Mouse (Mus musculus) retina, postnatal 7 days (tissue): ENCODE results near the gene Ttll13.

Source experiments
- DNase-seq: peaks from one replicate; pipeline ENCODE4 v3.0.0-alpha.2; 2012; ENCODE audit warnings: low read depth, low spot score

The Ttll13 gene

DNA sequence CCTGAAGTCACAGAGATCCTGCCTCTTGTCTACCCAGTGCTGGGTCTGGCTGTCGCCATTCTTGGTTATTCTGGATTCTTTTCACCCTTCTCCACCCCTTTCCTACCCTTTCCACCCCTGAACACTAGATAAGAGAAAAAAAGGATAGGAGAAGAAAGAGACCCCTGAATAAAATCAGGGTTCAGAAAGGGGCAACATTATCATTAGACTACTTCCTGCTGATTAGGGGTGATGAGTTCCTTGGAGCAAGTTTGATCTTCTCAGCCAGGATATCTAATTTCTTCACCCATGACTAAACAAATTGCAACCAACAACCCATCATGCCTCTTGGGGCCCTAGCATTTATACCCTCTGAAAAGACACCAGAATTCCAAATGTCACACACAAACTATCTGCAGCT, 21.6 kb downstream of the Ttll13 start:
- no peak for DNase-seq

DNA sequence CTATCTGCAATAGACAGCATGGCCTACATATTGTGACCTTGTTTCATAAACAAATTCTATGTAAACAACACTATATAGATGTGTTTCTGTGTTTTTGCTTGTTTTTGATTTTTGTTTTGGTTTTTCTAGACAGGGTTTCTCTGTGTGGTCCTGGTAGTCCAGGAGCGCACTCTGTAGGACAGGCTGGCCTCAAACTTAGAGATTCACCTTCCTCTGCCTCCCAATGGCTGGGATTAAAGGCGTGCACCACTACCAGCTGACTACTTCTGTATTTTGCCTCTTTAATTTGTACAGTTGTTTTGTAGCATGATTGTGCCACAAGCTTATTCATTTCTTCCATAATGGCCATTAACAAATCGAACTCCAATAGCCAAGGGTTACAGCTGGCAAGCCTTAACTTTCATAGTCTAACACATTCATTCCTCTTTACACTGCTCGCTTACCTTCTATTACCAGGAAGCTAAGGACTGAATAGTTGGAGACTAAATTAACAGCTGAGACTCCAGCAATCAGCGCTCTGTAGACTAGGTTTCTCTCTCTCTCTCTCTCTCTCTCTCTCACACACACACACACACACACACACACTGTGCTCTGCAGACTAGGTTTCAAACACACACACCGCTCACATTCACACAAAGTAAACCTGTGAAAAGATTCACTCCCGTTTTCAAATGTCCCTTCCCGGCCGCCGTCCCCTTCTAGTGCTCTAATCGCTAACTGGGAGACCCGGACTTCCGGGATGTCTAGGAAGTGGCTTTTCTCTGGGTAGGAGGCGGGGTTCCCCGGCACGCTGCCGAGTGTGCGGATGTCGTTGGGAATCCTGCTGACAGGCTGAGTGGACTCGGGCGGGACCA, 22.9 kb downstream of the Ttll13 start, which contains the start of gene Vps33b:
Gene Vps33b, plus strand, starts transcription at position 753 of the 854 bp plus-strand sequence.
- DNase-seq = peak; percentile 95

DNA sequence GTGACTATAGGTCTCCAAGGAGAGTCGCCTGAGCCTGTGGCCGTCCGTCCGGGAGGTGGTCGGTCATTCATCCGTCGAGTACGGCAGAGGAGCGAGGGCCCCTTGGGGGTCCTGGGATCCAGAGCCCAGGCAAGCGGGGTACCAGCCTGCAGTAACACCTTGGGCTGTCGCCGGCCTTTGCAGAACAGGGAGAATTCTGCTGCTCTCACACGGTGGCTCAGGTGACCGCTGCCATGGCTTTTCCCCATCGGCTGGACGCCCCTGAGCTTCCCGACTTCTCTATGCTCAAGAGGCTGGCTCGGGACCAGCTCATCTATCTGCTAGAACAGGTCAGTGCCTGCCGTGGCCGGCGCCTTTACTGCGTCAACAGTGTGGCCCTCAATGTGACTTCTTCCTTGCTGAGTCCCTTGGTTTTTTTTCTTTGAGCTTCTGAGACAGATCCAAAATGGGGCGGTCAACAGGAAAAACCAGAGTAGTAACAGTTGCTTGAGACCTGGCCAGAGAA, 23.6 kb downstream of the Ttll13 start:
- no peak for DNase-seq

DNA sequence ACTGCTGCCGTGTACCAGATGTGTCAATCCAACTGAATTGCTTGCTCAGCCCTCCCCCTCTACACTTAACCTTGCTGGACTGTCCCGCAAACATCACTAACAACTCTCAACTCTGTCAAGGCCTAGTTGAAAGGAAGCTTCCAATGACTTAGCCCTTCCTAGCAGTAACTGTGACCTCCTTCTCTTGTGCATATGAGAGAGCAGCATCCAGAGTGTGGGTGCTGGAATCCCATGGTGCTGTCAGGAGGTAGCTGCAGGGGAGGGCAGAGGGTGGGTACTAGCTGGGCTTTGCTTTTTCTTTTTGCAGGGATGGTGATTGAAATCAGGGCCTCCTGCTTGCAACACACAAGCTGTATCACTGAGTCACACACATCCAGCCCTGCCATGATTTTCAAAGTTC, 27.3 kb downstream of the Ttll13 start:
- no peak for DNase-seq

DNA sequence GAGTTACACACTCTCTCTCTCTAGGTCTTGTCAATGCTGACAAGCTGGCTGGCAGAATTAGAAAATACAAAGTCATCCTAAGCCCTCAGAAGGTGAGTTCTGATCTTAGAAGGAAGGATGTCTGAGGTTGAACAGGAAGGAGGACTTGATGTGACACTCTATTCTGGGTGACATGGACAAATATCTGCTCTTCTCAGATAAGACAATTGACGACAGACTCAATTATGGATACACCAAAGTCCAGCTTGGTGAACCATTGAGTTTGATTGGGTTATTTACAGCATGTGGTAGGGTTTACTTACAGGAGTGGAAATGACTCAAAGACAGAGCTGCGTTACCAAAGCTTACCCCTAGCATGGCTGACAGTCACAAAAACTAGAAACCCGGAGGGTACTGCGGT, 30.2 kb downstream of the Ttll13 start:
- DNase-seq = no peak

DNA sequence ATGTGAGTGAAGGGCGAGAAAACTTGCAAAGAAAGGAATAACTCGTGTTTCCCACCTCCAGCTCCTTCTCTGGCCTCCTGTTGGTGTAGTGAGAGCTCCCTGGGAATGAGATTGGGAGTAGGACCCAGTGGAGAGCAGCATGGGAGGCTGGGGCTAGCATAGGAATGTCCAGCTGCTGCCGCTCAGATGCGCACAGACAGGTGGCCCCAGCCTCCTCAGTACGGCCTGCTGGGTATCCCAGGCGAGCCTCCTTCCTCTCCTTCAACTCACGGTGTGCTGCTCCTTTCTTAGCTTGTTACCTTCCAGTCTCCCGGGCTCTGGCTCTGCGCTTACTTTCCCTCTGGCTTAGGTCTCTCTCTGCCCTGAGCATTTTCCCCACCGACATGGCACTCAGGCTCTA, 33.9 kb downstream of the Ttll13 start:
- DNase-seq = no peak

DNA sequence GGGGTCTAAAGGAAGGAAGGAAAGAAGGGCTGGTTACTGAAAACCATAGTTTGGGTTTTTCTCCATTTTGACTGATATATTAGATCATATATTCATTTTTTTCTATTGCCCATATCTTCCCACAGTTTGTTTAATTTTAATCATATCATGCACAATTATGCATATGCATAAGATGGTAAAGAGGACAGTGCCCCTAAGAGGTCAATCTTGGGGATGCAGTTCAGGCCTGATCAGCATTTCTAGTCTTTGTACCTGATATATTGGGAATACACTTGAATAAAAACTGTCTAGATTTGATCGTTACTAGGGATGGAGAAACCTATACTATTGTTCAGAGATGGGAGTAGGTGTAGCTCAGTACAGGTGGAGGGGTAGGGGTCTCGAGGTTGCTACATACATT, 34.8 kb downstream of the Ttll13 start:
- no peak for DNase-seq

DNA sequence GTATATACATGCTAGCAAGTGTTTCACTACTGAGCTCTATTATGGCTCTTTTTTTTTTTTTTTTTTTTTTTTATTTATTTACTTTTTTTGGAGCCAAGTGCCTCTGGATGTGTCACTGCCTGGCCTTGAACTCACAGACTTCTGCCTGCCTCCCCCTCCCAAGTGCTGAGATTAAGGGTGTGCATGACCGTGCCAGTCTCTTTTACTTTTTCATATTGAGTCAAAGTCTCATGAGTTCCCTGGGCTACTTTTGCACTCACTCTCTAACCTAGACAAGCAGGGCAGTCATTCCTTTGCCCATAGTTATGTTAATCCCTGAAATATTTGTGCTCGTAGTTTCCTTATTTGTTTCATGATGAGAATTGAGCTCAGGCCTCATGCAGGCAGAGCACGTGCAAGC, 35.5 kb downstream of the Ttll13 start:
- no peak for DNase-seq

DNA sequence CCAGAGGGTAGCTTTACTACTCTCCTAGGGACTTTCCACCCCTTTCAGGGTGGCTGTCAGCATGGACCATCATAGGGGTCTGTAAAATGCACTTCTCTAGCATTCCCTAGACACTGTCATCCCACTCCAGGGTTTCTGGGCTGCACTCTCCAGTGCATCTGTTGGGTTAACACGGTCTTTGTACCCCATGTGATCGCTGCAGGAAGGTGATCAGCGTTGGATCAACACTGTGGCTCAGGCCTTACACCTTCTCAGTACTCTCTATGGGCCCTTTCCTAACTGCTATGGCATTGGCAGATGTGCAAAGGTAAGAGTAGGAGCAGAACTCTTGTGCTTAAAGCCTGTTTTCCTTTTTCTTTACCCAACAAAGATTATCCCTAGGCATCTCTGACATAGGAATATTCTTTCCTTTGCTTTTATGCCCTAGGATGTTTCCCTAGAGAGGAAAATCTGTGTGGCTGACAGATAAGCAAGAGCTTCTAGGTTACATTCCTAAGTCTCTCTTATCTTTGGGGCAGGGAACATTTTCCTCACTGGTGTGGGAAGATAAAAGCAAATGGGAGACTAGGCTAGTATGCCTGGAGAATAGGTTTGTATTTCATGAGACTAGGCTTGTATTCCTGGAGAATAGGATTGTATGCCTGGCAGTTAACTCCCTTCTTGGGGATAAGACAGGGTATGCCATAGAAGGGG, 37.2 kb downstream of the Ttll13 start:
- no peak for DNase-seq

DNA sequence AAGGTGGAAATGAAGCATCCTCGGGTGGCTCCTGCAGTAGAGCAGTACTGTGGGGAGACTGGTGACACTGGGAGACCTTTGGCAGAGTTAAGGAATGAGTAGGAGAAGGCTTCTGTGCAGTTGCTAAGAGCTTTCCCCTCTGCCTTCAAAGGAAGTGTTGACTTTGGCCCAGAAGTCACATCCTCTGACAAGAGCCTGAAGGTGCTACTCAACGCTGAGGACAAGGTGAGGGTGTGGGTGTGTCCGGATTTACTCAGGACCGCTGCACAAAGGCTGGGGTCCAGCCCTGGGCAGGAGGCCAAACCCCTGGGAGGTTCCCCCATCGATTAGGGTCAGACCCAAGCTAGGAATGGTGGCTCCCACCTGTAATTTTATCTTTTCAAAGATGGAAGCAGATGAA, 38.2 kb downstream of the Ttll13 start:
- DNase-seq = no peak

DNA sequence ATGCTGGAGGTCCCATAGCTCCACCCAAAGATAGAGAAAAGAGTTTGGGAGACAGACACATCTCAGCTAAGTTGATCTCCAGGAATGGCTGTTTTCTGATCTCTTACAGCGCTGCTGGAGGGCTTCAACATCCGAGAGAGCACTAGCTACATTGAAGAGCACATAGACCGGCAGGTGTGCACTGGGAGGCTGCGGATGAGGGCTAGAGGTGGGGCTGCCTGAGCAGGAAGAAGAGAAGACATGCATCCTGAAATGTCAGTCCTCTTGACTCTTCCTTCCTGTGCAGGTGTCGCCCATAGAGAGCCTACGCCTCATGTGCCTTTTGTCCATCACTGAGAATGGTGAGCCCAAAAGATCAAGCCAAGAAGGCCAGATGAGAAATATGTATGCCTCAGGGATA, 39.5 kb downstream of the Ttll13 start:
- no peak for DNase-seq

DNA sequence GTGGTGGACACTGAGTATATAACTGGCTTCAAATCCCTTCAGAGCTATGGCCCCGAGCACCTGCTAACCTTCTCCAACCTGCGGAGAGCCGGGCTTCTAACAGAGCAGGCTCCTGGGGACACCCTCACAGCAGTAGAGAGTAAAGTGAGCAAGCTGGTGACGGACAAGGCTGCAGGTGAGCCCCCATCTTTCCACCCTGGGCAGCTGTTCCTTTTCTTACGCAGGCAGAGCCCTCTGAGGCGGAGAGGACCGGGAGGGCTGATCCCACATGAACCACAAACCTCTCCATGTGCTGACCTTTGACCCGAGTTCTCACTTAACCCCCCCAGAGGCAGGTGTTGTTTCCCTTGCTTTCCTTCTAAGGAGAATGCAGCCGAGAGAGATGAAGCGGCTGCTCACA, 41.6 kb downstream of the Ttll13 start:
- DNase-seq = no peak

DNA sequence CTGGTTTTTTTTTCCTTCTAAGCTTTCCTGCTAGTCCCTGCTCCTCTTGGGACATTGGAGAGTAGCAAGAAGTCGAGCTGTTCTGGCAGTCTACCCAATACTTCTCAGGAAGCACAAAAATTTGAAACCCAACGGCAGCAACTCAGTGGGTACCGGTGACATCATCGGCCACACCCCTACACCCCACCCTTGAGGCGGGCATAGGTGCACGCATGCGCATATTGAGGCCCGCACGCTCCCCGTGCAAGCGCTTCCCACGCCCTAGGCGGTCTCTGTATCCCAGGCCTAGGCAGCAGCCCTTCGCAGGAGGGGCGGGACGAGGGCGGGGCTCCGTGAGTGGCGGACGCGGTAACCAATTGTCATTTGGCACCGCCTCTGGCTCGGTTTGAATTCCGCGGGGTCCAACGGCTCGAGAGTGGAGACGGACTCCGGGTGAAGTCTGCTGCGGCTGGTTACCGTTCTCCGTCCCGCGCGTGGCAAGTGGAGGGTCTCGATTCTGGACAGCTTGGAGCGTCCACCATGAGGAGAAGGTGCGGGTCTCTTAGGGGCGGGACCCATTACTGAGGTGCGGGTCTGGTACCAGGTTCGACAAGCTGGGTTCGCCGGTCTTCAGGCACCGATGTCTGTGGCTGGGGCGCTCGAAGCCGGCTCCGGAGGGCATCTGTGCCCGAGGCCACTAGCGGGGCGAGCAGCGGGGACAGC, 48.0 kb downstream of the Ttll13 start, which contains the start of gene Prc1:
Gene Prc1, plus strand, starts transcription at position 389 of the 702 bp plus-strand sequence.
- peak; percentile 94 for DNase-seq

DNA sequence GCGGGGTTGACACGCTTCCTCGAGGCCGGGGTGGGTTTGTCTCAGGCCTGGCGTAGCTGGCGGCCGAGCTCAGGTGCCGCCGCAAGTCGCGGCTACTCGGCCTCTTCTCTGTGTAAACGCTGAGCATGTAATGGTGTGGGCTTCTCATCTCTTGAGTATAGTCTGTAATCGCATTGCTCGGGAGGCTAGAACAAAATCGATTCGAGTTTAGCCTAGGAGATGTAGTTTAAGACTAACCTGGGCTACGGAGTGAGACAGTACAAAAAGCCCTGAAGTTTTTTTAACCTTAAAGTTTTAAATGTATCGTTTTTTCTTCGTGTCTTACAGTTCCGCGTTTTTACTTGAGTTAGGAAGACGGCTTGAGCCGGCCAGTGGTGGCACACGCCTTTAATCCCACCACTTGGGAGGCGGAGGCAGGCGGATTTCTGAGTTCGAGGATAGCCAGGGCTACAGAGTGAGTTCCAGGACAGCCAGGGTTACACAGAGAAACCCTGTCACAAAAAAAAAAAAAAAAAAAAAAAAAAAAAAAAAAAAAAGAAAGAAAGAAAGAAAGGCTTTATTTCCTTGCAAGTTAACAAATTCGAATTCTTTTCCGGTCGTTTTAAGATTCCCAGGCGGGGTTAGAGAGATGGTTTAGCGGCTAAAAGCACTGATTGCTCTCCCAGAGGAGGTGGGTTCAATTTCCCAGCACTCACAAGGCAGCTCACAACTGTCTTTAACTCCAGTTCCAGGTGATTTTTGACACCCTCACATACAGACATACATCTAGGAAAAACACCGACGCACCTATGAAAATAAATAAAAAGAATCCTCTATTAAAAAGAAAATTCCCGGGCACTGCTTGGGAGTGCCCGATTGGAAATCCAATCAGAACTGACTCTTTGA, 48.8 kb downstream of the Ttll13 start:
- DNase-seq = no peak

DNA sequence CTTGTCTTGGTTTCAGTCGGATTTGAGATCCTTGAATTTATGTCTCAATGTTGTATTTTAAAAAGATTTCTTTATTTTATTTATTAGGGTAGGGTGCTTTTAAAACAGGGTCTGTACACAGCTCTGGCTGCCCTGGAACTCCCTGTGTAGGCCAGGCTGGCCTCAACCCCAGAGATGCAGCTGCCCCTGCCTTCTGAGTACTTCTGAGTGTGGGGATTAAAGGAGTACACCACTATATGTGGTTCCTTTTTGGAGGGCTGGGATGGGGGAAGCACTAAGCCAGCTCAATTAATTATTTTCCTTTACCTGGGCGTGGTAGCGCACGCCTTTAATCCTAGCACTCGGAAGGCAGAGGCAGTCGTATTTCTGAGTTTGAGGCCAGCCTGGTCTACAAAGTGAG, 50.3 kb downstream of the Ttll13 start:
- no peak for DNase-seq

DNA sequence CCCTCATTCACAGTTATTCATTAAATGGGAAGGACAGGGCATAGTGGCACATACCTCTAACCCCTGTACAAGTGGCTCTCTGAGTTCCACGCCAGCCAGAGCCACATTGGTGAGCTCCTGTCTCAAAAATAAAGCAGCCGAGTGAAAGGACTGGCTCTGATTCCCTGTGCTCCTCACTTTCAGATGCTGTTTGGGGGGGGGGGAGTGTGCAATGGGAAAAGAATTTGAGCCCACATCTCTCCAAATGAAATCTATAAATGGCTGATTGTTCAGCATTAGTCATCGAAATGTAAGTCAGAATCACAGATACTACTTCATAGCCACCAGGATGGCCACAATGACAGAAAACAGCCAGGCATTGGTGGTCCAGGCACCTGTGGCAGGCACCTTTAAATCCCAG, 50.9 kb downstream of the Ttll13 start:
- DNase-seq = no peak

DNA sequence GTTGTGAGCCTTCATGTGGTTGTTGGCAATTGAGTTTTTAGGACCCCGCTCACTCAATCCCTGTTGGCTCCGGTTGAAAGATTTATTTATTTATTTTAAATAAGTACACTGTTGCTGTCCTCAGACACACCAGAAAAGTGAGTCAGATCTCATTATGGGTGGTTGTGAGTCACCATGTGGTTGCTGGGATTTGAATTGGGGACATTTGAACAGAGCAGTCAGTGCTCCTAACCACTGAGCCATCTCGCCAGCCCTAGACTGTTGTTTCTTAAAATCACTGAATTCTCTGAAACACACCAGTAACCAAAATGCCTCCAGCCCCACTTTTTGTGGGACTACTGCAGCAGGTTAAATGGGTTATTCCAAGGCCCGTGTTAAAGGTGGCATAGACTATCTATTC, 52.6 kb downstream of the Ttll13 start:
- DNase-seq = no peak

DNA sequence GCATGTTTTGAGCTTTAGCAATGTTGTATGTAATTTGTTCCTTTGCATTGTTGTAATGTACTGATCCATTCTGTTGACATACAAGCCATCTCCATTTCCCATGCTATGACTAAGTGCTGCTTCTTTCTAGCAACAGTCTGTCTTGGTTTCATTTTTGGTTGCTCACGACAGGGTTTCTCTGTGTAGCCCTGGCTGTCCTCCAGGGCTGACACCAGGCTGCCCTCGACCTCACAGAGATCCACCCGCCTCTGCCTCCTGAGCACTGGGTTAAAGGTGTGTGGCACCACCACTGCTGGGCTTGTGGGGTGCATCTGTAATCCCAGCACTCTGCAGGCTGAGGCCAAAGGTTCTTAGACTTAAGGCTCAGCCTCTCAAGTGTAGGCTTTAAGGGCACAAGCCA, 53.4 kb downstream of the Ttll13 start:
- no peak for DNase-seq

DNA sequence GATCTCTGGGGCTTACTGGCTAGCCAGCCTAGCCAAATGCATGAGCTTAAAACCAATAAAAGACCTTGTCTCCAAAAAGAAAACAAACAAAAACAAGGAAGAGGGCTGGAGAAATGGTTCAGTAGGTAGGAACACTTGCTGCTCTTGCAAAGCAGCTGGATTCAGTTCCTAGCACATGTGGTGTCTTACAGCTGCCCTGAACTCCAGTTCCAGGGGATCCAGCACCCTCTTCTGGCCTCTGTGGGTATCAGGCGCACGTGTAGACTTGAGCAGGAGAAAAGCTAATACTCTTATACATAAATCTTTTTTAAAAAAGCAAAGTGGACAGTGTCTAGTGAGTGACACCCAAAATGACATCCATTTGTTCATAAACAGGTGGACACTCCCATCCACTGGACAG, 55.3 kb downstream of the Ttll13 start:
- no peak for DNase-seq

DNA sequence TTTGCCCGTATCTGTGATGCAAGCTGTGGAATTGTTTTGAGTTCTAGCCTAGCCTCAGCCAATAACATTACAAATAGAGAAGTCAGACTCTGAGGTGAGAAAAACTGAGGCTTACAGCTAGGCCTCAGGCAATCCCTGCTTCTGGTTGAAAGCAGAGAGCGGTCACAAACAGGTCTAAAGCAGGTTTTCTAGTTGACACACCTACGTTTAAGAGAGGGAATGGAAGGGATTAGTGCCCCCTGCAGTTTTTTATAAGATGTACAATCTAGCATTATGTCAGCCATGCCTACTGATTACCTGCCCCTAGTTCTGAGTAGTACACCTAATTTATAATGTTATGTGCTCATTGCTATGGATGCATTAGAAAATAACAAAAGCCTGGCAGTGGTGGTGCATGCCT, 61.6 kb downstream of the Ttll13 start:
- DNase-seq = no peak
